Mouse (Mus musculus): ENCODE measurements around the gene Rrp15.

DNA sequence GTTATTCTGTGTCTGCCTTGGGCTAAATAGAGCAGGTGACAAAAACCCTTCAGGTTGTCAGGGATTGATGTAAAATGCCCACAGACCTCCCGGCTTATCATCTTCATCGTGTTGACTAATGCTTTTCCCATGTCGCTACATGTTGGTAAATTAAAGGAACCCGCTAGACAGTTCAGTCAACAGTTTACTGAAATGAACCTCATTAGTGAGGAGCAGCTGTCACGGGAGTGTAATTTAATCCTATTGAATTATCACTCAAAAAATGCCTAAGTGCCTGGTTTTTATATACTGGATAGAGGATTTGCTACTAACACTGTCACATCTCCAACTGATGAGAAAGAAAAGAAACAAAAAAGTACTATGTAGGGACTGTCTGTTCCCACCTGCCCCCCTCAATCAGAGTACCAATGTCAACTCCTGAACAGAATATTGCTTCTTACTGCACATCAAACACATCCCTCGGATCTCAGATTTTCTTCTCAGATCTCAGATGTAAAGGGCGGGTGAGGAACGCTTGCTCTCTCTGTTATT lies 23.5 kb upstream of the Rrp15 start:
- TF ChIP-seq CTCF (IDR thresholded peaks at IDR 0.05; ENCODE audit: low read depth): no peak
- no peak for TF ChIP-seq EP300 (optimal IDR thresholded peaks at IDR 0.05)
